Mouse (Mus musculus): ENCODE data around the gene Rrp1. TPM values are rescaled to one million over a fixed set of nuclear protein-coding genes. Genes with fewer than 3 reads are reported as not detected.

Gene Rrp1
- polyA plus RNA-seq, 1 experiment from 2014 or later, result 406 TPM

GRCm38 (mm10) chr10:78372681-78373668 lies 39.9 kb downstream of the Rrp1 start:
- no peak overlapping the region for H3K4me2 ChIP-seq (ENCODE audit: low read length)
- 67% methylated on average over 27 of the region's 27 CpGs for WGBS
- H3K4me1 ChIP-seq (ENCODE audit: control insufficient read depth, insufficient read depth, low read length), result no peaks in the 10 kb centered on the region
- no peak overlapping the region for H3K4me3 ChIP-seq (ENCODE audit: low read depth, low read length)
- no peak overlapping the region for H3K9ac ChIP-seq (ENCODE audit: low read depth, low read length)
- H3K27me3 ChIP-seq (ENCODE audit: control insufficient read depth, insufficient read depth, low read depth, low read length), result no peaks in the 10 kb centered on the region
- H3K36me3 ChIP-seq (ENCODE audit: control insufficient read depth, insufficient read depth, low read length), result no peaks in the 10 kb centered on the region
- no peak for ATAC-seq
- H3K9me3 ChIP-seq (replicated peaks; ENCODE audit: control insufficient read depth, low read length, poor library complexity, severe bottlenecking), result no peaks in the 10 kb centered on the region
- no peak overlapping the region for H3K27ac ChIP-seq (ENCODE audit: low read length)

GRCm38 (mm10) chr10:78371746-78372145 lies 41.1 kb downstream of the Rrp1 start:
- Histone ChIP-seq H3K27me3 (ENCODE audit: control insufficient read depth, insufficient read depth, low read depth, low read length) (no peaks in the 10 kb centered on the region), H3K4me1 (ENCODE audit: control insufficient read depth, insufficient read depth, low read length) (no peaks in the 10 kb centered on the region), H3K36me3 (ENCODE audit: control insufficient read depth, insufficient read depth, low read length) (no peaks in the 10 kb centered on the region), H3K4me2 (ENCODE audit: low read length) (no peak overlapping the region), H3K9me3 (replicated peaks; ENCODE audit: control insufficient read depth, low read length, poor library complexity, severe bottlenecking) (no peaks in the 10 kb centered on the region), H3K4me3 (ENCODE audit: low read depth, low read length) (no peak overlapping the region), H3K9ac (ENCODE audit: low read depth, low read length) (no peak overlapping the region), H3K27ac (ENCODE audit: low read length) (no peak overlapping the region)
- no peak for ATAC-seq
- 86% methylated on average over 6 of the region's 6 CpGs for WGBS

GRCm38 (mm10) chr10:78367586-78367985 lies 45.3 kb downstream of the Rrp1 start:
- Histone ChIP-seq H3K4me3 (ENCODE audit: low read depth, low read length) (no peak overlapping the region), H3K9me3 (replicated peaks; ENCODE audit: control insufficient read depth, low read length, poor library complexity, severe bottlenecking) (no peaks in the 10 kb centered on the region), H3K36me3 (ENCODE audit: control insufficient read depth, insufficient read depth, low read length) (no peaks in the 10 kb centered on the region), H3K4me1 (ENCODE audit: control insufficient read depth, insufficient read depth, low read length) (no peaks in the 10 kb centered on the region), H3K27ac (ENCODE audit: low read length) (no peak overlapping the region), H3K27me3 (ENCODE audit: control insufficient read depth, insufficient read depth, low read depth, low read length) (no peaks in the 10 kb centered on the region), H3K9ac (ENCODE audit: low read depth, low read length) (no peak overlapping the region), H3K4me2 (ENCODE audit: low read length) (no peak overlapping the region)
- no peak for ATAC-seq
- WGBS, result 47% methylated on average over 4 of the region's 4 CpGs

GRCm38 (mm10) chr10:78366851-78367312 lies 46.0 kb downstream of the Rrp1 start:
- Histone ChIP-seq H3K27ac (ENCODE audit: low read length) (no peak overlapping the region), H3K36me3 (ENCODE audit: control insufficient read depth, insufficient read depth, low read length) (no peaks in the 10 kb centered on the region), H3K27me3 (ENCODE audit: control insufficient read depth, insufficient read depth, low read depth, low read length) (no peaks in the 10 kb centered on the region), H3K4me2 (ENCODE audit: low read length) (no peak overlapping the region), H3K4me1 (ENCODE audit: control insufficient read depth, insufficient read depth, low read length) (no peaks in the 10 kb centered on the region), H3K9me3 (replicated peaks; ENCODE audit: control insufficient read depth, low read length, poor library complexity, severe bottlenecking) (no peaks in the 10 kb centered on the region), H3K9ac (ENCODE audit: low read depth, low read length) (no peak overlapping the region), H3K4me3 (ENCODE audit: low read depth, low read length) (no peak overlapping the region)
- 77% methylated on average over 9 of the region's 9 CpGs for WGBS
- ATAC-seq, result no peak

- no peaks in the 10 kb centered on the region for H3K36me3 ChIP-seq (ENCODE audit: control insufficient read depth, insufficient read depth, low read length)
- no peaks in the 10 kb centered on the region for H3K4me1 ChIP-seq (ENCODE audit: control insufficient read depth, insufficient read depth, low read length)
- H3K9me3 ChIP-seq (replicated peaks; ENCODE audit: control insufficient read depth, low read length, poor library complexity, severe bottlenecking), result no peaks in the 10 kb centered on the region
- no peaks in the 10 kb centered on the region for H3K27me3 ChIP-seq (ENCODE audit: control insufficient read depth, insufficient read depth, low read depth, low read length)
- H3K4me3 ChIP-seq (ENCODE audit: low read depth, low read length), result no peak overlapping the region
- H3K4me2 ChIP-seq (ENCODE audit: low read length), result no peak overlapping the region
- no peak overlapping the region for H3K9ac ChIP-seq (ENCODE audit: low read depth, low read length)
- ATAC-seq, result no peak
- 44% methylated on average over 5 of the region's 5 CpGs for WGBS
- no peak overlapping the region for H3K27ac ChIP-seq (ENCODE audit: low read length)
Measured at GRCm38 (mm10) chr10:78366195-78366834, 46.5 kb downstream of the Rrp1 start.

GRCm38 (mm10) chr10:78365555-78365954 lies 47.3 kb downstream of the Rrp1 start:
- 91% methylated on average over 6 of the region's 6 CpGs for WGBS
- H3K9ac ChIP-seq (ENCODE audit: low read depth, low read length), result no peak overlapping the region
- no peaks in the 10 kb centered on the region for H3K27me3 ChIP-seq (ENCODE audit: control insufficient read depth, insufficient read depth, low read depth, low read length)
- H3K27ac ChIP-seq (ENCODE audit: low read length), result no peak overlapping the region
- H3K4me2 ChIP-seq (ENCODE audit: low read length), result no peak overlapping the region
- no peaks in the 10 kb centered on the region for H3K4me1 ChIP-seq (ENCODE audit: control insufficient read depth, insufficient read depth, low read length)
- no peak for ATAC-seq
- H3K9me3 ChIP-seq (replicated peaks; ENCODE audit: control insufficient read depth, low read length, poor library complexity, severe bottlenecking), result no peaks in the 10 kb centered on the region
- no peak overlapping the region for H3K4me3 ChIP-seq (ENCODE audit: low read depth, low read length)
- H3K36me3 ChIP-seq (ENCODE audit: control insufficient read depth, insufficient read depth, low read length), result no peaks in the 10 kb centered on the region

- Histone ChIP-seq H3K4me2 (ENCODE audit: low read length) (no peak overlapping the region), H3K4me1 (ENCODE audit: control insufficient read depth, insufficient read depth, low read length) (no peaks in the 10 kb centered on the region), H3K4me3 (ENCODE audit: low read depth, low read length) (no peak overlapping the region), H3K27ac (ENCODE audit: low read length) (no peak overlapping the region), H3K9me3 (replicated peaks; ENCODE audit: control insufficient read depth, low read length, poor library complexity, severe bottlenecking) (no peaks in the 10 kb centered on the region), H3K36me3 (ENCODE audit: control insufficient read depth, insufficient read depth, low read length) (no peaks in the 10 kb centered on the region), H3K27me3 (ENCODE audit: control insufficient read depth, insufficient read depth, low read depth, low read length) (no peaks in the 10 kb centered on the region), H3K9ac (ENCODE audit: low read depth, low read length) (no peak overlapping the region)
- no peak for ATAC-seq
- WGBS, result 75% methylated on average over 2 of the region's 2 CpGs
Measured at GRCm38 (mm10) chr10:78364106-78364505, 48.7 kb downstream of the Rrp1 start.

- Histone ChIP-seq H3K4me1 (ENCODE audit: control insufficient read depth, insufficient read depth, low read length) (no peaks in the 10 kb centered on the region), H3K4me3 (ENCODE audit: low read depth, low read length) (no peak overlapping the region)
- WGBS, result 89% methylated on average over 6 of the region's 6 CpGs
Measured at GRCm38 (mm10) chr10:78363366-78363765, 49.5 kb downstream of the Rrp1 start.

GRCm38 (mm10) chr10:78361951-78362350 lies 50.9 kb downstream of the Rrp1 start:
- H3K4me3 ChIP-seq (ENCODE audit: low read depth, low read length), result no peak overlapping the region
- 84% methylated on average over 2 of the region's 2 CpGs for WGBS
- H3K9ac ChIP-seq (ENCODE audit: low read depth, low read length), result no peak overlapping the region

More at GRCm38 (mm10) chr10:78363366-78363765, 49.5 kb downstream of the Rrp1 start:
- no peak for ATAC-seq
- Histone ChIP-seq H3K27ac (ENCODE audit: low read length) (no peak overlapping the region), H3K9me3 (replicated peaks; ENCODE audit: control insufficient read depth, low read length, poor library complexity, severe bottlenecking) (no peaks in the 10 kb centered on the region), H3K27me3 (ENCODE audit: control insufficient read depth, insufficient read depth, low read depth, low read length) (no peaks in the 10 kb centered on the region), H3K4me2 (ENCODE audit: low read length) (no peak overlapping the region), H3K9ac (ENCODE audit: low read depth, low read length) (no peak overlapping the region), H3K36me3 (ENCODE audit: control insufficient read depth, insufficient read depth, low read length) (no peaks in the 10 kb centered on the region)

More at GRCm38 (mm10) chr10:78361951-78362350, 50.9 kb downstream of the Rrp1 start:
- Histone ChIP-seq H3K9me3 (replicated peaks; ENCODE audit: control insufficient read depth, low read length, poor library complexity, severe bottlenecking) (no peaks in the 10 kb centered on the region), H3K4me1 (ENCODE audit: control insufficient read depth, insufficient read depth, low read length) (no peaks in the 10 kb centered on the region), H3K27ac (ENCODE audit: low read length) (no peak overlapping the region), H3K27me3 (ENCODE audit: control insufficient read depth, insufficient read depth, low read depth, low read length) (no peaks in the 10 kb centered on the region), H3K4me2 (ENCODE audit: low read length) (no peak overlapping the region), H3K36me3 (ENCODE audit: control insufficient read depth, insufficient read depth, low read length) (no peaks in the 10 kb centered on the region)
- ATAC-seq, result no peak
